Mouse (Mus musculus) retina, postnatal 1 day (tissue): ENCODE data around the gene Slc23a2.
A peak's percentile ranks its signal among the peaks of the same experiment; 100 is the strongest.

Source experiments
- DNase-seq: peaks from one replicate; pipeline ENCODE4 v3.0.0-alpha.2; 2012

Slc23a2 gene

DNA sequence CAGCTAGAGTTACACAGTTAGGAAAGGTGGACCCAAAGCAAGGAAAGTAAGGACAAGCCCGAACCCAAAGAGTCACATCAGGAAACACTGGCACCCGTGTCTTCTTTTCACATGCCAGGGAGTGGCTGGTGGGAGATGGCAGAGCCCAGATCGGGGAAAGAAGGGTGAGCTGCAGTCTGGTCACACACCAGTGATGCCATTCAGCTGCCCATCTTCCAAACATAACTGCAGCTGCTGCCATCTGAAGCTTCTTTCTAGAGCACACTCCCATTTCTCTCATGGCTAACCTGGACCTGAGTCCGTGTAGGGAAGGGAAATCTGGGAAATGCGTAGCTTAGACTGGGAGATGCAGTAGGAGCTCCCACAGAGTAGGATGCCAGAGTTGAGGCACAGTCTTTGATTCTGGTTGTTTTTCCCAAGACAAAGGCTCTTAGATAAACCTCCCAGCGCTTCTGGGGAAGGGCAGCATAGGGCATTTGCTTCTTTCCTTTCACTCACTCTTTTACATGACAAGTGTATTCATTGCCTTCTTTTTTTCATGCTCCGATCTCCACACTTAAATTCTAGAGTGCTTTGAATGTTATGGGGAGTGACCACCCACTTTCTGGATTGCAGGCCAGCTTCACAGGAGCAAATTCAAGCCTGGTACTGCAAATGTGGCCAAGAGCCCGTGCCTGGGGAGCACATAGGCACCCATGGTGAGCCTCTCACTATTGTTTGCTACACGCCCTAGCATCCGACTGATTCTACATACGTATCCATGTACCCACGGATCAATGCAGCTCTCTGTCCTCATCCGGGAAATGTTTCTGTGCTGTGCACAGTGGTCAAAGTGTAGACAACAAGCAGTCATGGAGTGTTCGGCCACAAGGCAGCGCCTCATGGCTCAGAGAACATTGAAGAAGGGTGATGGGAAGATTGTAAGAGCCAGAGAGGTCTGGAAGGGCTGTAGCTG lies 100.3 kb downstream of the Slc23a2 start:
- DNase-seq = no peak

DNA sequence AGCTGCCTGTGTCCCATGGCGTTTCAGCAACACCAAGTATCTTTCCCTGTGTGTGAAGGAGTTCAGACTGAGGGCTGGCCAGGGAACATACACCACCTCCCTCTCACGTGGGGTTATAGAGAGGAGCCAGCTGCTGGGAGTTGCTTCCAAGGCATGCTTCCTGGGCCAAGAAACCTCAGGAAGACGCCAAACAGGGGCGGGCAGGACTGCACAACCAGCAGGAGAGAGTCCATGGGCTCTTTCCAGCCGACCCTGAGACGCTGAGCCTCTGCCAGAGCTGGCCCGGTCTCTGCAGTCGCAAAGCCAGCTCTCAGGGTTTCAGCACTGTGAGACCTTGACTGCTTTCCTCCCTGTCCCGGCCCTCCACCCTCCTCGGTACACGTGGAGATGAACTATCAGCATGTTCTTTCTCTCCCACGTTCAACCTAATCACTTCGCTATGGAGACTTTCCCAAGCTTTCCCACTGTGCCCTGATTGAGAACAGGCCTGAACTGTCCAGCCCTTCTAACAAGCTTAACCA lies 101.7 kb downstream of the Slc23a2 start:
- DNase-seq = no peak

DNA sequence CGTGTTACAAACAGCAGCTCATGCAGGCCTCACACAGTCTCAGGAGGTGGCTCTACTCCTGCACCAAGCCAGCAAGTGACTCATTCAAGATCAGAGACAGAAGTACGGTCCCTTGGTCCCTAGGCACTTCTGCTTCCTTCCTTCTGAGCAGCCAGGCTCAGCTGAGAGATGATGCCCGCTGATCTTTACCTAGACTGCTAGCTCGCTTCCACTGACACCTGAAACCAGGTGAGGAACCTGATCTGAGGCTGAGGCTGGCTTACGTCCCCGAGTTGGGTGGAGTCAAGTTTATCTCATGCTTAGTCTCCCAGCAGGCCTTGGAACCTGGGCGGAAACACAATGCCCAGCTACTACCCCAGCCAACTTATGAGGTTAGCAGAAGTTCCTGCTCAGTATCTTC lies 105.0 kb downstream of the Slc23a2 start:
- DNase-seq = no peak

DNA sequence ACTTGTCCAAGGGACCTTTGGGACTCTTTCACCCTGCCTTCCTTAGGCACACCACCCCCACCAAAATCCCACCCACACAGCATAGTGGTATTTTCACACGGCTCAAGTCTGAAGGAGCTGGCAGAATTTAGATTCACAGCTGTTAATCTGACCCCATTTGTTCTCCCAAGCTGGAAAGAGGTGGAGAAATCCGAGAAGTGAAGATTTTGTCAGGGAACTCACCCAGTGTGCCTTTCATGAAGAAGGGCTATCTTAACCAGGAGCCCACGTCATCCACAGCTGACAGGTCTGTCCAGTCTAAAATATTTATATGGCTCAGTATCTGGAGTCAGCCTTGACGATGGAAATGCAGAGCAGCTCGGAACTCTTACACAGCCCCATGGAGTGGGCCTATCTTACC lies 108.6 kb downstream of the Slc23a2 start:
- no peak for DNase-seq

DNA sequence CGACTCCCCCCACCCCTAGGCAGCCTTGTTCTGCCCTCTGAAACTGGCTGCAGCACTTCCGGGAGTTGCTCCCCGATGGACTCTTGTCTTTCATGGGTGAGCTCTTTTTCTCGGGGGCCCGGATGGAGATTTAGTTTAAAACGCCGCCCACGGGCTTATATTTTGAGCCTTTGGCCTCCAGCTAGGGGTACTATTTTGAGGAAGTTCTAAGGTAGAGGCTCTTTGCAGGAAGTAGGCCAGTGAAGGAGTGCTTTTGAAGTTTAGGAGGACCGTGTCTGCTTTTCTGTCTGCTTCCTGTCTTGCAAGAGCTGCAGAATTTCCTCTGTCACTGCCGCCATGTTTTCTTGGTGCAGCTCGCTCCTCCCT lies 109.5 kb downstream of the Slc23a2 start:
- DNase-seq = no peak

DNA sequence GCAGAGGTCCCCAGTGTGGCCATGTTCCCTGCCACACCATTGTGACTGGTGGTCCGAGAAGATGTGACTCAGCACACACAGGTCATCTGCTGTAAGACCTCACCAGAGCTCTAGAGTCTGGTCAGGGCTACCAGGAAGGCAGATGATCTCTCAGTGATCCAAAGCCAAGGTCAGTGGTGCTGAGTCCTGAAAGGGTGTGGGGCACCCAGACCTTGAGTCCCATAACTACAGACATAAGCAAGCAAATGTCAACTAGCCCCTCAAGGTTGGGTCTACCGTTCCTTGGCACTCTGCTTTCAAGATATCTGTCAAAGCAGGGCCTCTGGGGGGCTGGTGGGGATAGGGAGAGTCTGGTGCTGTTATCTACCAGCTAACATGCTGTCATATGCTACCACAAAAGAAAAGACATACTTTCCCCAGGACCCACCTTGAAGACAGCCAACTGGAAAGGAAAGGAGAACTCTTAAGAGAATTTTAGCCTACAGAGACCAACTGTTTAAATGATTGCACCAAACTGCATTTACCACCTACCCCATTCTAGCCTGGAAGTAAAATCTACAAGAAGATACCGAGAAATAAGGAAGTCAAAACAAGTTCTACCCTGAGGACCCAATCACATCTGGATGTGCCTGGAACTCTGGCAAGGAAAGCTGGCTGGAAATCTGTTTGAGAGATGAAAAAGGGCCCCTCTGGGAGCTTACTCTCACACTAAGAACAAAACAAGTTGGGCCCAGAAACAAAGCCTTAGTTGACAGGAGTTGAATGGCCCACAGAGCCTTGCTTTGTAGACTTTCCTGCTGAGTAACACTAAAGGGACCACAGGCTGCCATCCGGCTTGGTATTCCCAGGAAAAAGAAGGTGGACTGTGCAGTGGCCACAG lies 110.1 kb downstream of the Slc23a2 start:
- no peak for DNase-seq

DNA sequence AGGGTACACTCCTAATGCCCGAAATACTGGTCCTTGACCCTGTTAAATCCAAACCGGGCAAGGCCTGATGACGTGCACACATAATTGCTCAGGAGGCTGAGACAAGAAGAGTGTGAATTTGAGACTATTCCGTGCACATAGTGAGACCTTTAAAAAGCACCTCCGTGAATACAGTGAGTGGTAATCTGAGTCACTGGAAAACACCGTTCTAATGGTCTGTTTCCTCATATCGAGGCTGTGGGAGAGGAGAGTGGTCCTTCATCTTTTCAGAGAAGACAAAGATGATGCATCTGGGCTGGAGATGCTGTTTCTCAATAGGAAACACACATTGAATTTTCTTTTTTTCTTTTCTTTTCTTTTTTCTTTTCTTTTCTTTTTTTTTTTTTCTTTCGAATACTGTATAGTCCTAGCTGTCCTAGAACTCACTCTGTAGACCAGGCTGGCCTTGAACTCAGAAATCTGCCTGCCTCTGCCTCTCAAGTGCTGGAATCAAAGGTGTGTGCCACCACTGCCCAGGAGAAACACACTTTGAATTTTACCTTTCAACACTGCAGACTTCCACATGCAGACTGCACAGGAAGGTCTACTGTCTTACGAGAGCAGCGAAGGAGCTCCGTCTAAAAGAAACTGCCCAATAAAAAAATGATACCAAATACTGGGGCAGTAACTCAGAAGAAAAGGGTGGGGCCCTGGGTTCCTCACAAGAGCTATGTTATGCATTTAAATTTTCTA lies 113.4 kb downstream of the Slc23a2 start:
- DNase-seq = no peak

DNA sequence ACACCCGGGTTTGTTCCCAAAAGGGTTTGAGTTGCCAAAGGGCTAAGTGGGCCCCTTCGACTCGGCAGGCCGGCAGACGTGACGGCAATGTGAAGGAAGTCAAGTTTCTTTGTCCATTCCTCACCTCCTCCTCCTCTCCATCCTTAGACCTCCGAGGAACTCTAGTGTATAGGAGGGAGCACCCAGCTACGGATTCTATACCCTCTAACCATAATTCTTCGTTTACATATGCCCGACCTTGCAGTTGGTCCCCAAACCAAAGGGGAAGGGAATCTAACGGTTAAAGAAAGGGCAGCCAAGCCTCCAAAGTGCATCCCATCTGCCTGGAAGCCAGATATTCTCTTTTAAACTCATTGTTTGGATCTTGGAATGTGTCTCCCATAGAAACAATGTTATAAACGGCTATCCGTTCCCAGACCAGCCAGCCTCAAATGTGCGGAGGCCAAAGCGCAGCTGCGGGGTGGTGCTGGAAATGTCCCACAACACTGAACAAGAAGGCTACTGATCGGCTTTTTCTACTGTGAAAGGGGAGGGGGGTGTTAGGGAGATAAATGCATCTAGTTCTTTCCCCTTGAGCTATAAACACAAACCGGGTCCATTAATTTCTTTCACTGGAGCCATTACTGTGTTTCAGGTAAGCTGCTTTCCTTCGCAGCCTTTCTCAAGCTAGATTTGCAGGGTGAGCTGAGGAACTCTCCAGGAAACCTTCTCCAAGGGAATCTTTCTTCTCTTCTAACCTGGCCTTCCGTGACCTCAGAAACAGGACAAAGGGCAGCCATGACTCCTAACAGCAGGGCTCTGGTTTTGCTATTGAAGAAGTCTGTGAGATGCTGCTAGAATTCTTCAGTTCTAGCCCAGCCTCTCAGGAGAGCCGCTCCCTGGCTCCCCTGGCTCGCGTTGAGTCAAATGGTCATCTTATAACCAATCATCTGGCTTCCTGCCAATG lies 114.2 kb downstream of the Slc23a2 start:
- DNase-seq = peak; percentile 47

DNA sequence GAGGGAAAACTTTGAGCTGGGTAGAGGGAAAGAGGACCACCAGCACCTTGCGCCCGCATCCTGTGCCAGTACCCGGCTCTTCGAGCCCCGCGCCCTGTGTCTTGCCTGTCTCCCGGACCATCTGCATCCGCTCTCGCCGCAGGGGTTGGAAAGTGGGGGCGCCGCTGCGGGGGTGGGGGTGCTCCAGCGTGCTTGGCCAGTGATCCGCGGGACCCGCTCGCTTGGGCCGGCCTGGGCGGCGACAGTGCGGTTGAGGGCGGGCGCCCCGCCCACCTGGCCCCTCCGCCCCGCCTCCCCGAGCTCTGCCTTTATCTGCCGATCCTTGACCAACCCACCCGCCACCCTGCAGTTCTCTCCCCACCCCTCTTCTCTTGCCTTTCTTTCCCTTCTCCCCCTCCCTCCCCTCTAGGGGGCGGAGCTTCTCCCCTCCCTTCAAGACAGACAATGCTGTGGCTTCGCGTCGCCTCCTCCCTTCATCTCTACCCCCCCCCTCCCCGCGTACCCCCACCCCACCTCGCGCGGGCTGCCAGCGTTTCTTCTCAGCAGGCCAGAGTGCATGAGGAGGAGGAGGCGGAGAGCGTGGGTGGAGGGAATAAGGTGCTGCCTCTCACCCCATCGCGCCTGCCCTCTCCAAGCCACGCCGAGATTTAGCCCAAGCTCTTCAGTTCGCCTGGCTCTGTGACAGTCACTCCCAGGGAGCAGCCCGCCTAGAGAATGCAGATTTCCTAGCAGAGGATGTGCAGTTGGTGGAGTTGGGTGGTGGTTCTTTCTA lies 115.1 kb downstream of the Slc23a2 start, which contains the start of gene Rassf2:
TSS of gene Rassf2 (minus strand) at position 613 of the 772 bp plus-strand sequence.
- DNase-seq = peak; percentile 97

DNA sequence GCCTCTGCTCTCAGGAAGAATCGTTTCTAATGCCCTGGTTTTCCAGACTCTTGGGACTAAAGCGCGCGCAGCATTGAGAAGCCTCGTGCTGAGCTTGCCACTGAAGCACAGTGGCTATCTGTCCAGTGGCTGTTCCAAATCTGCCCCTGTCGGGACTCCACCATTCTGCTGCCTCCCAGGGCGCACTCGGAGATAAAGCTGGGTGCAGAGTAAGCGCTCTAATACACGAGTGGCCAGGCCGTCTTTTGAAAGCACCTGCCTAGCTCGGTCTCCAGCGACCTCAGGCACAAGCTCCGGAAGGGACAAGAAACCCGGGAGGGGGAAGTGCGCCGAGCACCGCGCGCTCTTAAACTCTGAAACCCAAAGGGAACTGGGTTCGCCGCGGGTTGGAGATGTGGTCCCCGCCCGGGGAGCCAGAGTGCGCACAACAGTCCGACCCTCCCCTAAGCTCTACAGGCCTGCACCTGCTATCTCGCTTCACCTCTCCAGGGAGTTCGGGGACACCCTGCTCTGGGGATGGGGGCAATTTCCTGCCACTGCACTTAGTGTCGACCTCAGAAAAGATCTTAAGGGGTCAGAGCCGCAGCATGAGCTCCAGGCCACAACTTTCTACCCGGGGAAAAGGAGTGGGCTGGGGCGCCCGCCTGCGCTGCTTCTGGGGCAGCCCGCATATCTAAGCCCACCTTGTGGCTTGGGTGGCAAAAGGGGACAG lies 115.9 kb downstream of the Slc23a2 start:
- DNase-seq = peak; percentile 59

DNA sequence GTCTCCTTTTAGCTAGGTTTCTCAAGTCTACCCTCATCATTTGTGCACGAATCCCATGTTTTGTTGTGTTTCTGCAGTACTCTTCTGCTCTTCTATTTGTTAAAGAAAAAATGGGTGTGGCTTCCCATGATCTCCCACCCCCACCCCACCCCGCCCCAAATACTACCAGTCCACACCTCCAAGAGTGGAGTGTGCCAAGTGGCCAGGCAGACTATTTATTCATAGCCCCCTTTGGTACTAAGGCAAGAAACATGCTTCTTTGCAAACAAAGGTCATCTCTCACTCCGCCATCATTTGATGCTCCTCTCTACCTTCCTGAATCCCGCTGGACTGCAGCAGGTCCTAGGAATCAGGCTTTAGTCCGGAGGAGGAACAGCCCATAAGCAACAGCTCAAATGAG lies 116.8 kb downstream of the Slc23a2 start:
- DNase-seq = no peak

DNA sequence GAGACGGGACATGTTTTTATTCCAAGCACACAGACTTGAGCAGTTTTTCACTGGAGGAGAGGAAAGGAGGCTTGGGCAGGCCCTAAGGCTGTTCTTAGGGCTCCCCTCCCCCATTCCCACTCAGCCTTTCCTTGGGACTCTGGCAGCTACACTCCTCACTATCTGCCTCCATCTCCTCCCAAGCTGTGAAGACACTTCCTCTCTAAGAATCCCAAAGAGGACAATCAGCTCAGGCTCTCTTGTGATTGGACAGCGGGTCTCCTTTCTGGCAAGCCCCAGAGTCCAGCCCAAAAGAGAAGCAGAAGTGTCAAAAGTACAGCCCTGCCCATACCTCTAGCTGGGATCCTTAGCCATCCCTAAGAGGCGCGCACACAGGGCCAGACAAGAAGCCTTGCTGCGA lies 117.5 kb downstream of the Slc23a2 start:
- no peak for DNase-seq

DNA sequence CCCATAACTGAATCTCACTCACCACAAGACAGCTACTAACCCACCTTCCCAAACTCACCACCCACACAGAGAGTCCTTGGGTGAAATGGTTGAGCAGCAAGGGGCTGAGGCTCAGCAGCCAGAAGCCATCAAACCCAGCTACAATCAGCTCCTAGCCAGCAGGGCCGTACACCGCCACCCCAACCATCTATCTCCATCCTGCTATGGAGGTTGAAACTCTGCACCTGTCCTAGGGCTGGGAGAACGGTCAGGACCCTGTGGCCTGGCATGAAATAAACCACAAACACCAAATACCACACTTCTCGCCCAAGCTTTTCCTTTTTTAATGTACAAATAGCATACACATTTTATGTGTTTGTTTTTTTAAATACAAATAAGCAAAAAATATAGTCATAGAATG lies 120.9 kb downstream of the Slc23a2 start:
- no peak for DNase-seq

DNA sequence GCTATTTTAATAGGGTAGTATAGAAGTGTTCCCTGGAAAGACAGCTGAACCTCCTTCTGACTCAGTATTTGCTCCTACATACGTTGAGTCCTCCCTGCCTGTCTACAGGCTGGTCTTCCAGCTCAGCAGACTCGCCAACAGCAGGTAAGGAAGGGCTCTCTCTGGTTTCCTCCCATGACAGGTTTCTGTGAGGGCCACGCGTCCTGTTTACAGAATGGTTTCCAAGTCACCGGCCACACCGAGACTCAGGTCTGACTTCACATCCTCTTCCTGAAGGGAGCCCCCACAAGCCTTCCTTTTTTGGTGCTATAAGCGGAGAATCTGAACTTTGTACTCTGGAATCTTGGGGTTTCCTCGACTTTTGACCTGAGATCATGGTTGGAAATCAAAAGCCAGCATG lies 122.3 kb downstream of the Slc23a2 start:
- no peak for DNase-seq

DNA sequence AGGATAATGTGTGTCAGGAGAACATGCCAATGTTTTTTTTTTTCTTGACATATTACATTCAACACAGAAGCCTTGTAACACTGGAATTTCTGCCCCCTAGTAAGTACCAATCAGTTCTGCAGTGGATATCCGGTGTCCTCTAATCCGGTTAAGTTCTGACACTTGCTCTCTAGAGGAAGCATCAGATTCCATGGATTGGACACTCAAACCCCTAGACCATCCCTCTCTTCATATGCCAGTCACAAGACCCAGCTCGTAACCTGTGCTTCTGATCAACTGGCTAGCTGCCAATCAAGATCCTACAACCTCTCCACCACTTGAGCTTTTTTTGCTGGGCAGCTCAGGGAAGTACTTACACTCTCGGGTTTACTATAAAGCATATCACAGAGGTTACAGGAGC lies 123.3 kb downstream of the Slc23a2 start:
- no peak for DNase-seq

DNA sequence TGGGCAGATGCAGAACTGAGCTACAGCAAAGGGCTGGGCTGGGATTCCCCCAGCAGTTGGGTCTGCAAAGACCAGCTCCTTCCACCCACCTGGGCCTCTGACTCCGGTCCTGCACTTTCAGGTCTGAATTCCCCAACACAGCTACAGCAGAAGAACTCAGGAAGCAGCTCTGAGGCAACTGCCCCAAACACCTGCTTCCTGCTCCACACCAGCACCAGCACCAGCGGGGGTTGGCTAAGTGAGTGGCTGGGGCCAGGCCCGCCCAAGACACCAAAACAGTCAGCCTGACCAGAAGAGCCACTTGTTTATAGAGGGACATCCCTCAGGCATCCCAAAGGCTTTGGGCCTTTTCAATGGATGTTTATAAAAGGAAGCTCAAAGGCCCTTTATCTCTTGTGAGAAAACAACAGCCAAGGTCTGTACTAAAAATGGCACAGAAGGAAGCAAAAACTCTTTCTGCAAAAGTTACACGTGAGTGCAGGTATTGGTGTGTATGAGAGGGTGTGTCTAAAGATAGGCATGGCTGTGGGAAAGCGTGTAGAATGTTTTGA lies 123.8 kb downstream of the Slc23a2 start:
- no peak for DNase-seq

DNA sequence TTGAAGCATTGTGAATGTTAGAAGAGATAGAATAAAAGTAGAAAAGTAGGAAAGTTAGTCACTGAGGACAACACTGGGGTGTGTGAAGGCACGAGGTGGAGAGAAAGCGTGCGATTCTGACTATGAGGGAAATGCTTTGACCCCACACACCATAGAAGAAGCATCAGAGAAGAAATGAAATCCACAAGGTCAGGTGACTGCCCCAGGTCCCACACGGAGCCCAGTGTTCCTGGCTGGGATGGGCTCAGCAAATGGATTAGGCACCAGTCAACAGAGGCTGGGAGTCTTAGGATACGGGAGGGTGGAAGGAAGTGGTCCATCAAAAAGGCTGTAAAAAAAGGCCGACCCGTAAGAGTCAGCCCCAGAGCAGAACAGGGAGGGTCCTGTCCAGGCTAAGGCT lies 124.5 kb downstream of the Slc23a2 start:
- no peak for DNase-seq

DNA sequence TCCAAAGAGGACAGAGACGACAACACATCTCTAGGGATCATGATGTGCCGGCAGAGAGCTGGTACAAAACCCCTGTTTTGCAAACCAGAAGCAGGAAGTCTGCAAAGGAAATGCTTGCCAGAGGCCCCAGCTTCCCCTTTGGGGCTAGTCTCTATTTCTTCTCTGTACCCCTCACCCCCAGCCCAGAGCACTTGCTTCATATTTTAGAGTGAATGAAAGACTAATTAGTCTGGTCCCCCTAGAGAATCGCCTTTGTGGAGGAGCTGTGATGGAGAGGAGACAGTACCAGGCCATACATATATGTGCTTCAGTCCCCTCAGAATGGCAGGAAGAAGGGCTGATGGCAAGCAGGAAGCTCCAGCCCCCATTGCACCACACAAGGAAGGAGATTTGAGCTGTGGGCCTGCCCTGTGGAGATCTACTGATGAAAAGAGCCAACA lies 125.5 kb downstream of the Slc23a2 start:
- no peak for DNase-seq

DNA sequence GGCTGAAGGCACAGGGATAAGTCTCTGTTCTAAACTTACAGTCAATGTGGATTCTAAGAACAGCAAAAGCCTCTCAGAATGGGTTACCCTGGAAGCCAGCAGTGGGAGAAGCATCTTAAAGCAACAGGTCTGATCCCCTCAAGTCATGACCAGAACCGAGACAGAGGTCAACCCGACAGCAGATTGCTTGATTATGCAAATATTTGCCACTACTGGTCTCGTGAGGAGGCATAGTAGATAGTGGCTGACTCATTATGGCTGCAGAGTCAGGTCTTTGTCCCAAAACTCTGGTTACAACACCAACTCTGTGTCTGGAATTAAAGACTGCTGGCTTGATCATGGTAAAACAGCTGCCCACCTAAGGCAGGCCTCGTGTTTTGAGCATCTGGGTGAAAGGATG lies 126.8 kb downstream of the Slc23a2 start:
- no peak for DNase-seq

DNA sequence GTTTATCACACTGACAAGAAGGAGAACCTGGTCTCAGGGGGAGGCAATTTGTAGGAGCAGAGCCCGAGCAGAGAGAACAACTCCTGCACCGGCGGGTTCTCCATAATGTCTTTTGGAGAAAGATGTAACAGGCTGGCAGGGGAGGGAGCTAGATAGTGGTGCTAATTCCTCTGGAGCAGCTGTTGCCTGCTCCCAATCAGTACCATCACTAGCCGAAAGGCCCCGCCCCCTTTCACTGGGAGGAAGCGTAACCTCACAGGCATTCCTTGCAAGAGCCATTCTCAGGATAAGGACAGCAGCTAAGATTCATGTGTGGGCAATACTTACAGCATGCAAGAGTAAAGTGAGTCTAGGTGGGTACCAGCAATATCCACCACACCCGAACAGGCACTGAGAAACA lies 127.3 kb downstream of the Slc23a2 start:
- DNase-seq = peak; percentile 33
